Mouse (Mus musculus): ENCODE measurements around the gene Tnc. TPM values are rescaled to one million over a fixed set of nuclear protein-coding genes. Genes with fewer than 3 reads are reported as not detected.

Gene Tnc
- total RNA-seq (2021) = 2.2 and 2.4 TPM in 2 replicates
- long read RNA-seq, partial matches to known transcripts = 1 of 2 reads
- long read RNA-seq, other reads (novel, unspliced or antisense) = 1 of 2 reads

GRCm38 (mm10) chr4:64046831-64047493 is at the start of gene Tnc:
TSS of gene Tnc (minus strand) at chr4:64047015.
- peak; percentile 23 for DNase-seq

GRCm38 (mm10) chr4:64094221-64094620 is 47.4 kb upstream of the Tnc start:
- no peak for DNase-seq

GRCm38 (mm10) chr4:64092857-64093256 is 46.0 kb upstream of the Tnc start:
- no peak for DNase-seq

GRCm38 (mm10) chr4:64089378-64089777 is 42.6 kb upstream of the Tnc start:
- no peak for DNase-seq

GRCm38 (mm10) chr4:64087675-64088074 is 40.9 kb upstream of the Tnc start:
- DNase-seq = no peak

- DNase-seq = no peak
Observed at GRCm38 (mm10) chr4:64085993-64086567, 39.3 kb upstream of the Tnc start.

- no peak for DNase-seq
Observed at GRCm38 (mm10) chr4:64083858-64084257, 37.0 kb upstream of the Tnc start.

GRCm38 (mm10) chr4:64078029-64078619 is 31.3 kb upstream of the Tnc start:
- DNase-seq = no peak

GRCm38 (mm10) chr4:64076349-64077025 is 29.7 kb upstream of the Tnc start:
- no peak for DNase-seq

GRCm38 (mm10) chr4:64074725-64075124 is 27.9 kb upstream of the Tnc start:
- no peak for DNase-seq

- DNase-seq = no peak
Observed at GRCm38 (mm10) chr4:64067394-64067793, 20.6 kb upstream of the Tnc start.

- no peak for DNase-seq
Observed at GRCm38 (mm10) chr4:64065266-64065665, 18.5 kb upstream of the Tnc start.

GRCm38 (mm10) chr4:64058856-64059231 is 12.0 kb upstream of the Tnc start:
- DNase-seq = no peak

GRCm38 (mm10) chr4:64058048-64058855 is 11.4 kb upstream of the Tnc start:
- no peak for DNase-seq

- DNase-seq = no peak
Observed at GRCm38 (mm10) chr4:64048177-64048576, 1.4 kb upstream of the Tnc start.

GRCm38 (mm10) chr4:64043893-64044292 is 2.9 kb downstream of the Tnc start:
- DNase-seq = no peak

GRCm38 (mm10) chr4:64043371-64043770 is 3.4 kb downstream of the Tnc start:
- no peak for DNase-seq

GRCm38 (mm10) chr4:64039091-64039490 is 7.7 kb downstream of the Tnc start:
- peak; percentile 33 for DNase-seq

- DNase-seq = no peak
Observed at GRCm38 (mm10) chr4:64037513-64037912, 9.3 kb downstream of the Tnc start.

GRCm38 (mm10) chr4:64034724-64035123 is 12.1 kb downstream of the Tnc start:
- DNase-seq = no peak

GRCm38 (mm10) chr4:64033191-64033590 is 13.6 kb downstream of the Tnc start:
- DNase-seq = no peak

GRCm38 (mm10) chr4:64029486-64029885 is 17.3 kb downstream of the Tnc start:
- DNase-seq = no peak
